Mouse (Mus musculus) right cerebral cortex, postnatal 25 days (tissue): ENCODE measurements around the gene Fgd1.

ENCODE experiments used
- DNase-seq: peaks from one replicate; pipeline ENCODE4 v3.0.0; 2022

Gene Fgd1

GRCm38 (mm10) chrX:151045850-151046249, at the start of gene Fgd1:
Gene Fgd1, plus strand, starts transcription at chrX:151046150.
- no peak for DNase-seq

GRCm38 (mm10) chrX:150996775-150997174, 49.2 kb upstream of the Fgd1 start:
- peak; percentile 16 for DNase-seq

DNA sequence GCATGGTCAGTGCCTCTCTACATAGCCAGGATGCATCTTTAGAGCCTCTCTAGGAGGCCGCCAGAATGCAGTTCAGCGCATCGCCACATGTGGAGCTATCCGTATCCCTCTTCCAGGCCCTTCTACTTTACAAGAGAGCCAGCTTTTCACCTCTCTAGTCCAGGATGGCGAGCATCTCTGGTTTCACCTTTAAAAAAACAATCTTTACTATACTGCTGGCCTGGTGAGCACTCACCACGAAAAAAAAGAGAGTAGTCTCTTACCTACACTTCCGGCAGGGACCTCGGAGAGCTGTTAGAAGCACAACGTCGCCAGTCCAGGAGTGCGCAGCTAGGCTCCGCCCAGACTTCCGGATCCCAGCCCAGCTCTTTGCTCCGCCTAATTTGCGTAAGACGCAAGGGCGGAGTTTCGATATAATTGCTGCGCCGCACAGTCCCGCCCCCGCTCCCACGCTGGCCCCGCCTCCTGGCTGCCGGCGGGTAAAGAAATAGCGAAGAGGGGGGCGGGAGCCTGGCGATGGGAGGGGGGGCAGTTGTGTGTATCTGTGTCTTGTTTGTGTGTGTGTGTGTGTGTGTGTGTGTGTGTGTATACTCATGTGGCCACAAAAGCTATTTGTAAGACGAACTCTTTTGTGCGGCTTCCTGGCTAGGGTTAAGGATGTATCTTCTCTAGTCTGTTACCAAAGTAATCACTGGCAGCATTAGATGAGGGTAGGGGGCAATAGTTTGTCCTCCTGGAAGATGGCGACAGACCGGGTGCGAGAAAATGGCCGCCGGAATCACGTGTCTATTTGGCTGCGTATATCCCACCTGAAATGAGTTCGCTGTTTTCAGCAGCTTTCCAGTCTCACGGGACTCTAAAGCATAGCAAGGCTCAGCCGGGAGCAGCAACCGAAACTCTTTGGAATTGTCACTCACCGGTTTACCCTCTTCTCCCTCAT, 28.7 kb upstream of the Fgd1 start, which contains the start of gene Gnl3l:
Gene Gnl3l, minus strand, starts transcription at position 385 of the 940 bp plus-strand sequence.
- DNase-seq, result peak; percentile 82

DNA sequence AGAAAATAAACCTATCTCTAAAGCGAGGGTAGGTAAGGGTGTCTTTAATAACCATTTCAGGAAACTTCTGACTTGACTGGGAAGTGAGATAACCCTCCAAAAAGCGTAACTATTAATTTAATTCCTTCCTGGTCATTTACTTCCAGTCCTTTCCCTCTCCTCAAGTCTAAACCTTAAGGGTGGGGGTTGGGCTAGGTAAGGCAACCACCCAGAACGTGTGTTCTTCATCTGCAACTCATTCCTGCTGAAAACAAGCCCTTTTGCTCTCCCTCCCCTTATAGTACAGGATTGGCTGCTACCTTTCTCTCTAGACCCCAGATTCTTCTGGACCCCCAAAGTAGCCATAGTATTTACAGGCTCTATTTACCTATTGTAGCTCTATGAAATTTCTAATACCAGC, 28.1 kb upstream of the Fgd1 start:
- DNase-seq, result no peak

GRCm38 (mm10) chrX:151018798-151019197, 27.2 kb upstream of the Fgd1 start:
- DNase-seq, result no peak

GRCm38 (mm10) chrX:151031400-151031799, 14.6 kb upstream of the Fgd1 start:
- no peak for DNase-seq

DNA sequence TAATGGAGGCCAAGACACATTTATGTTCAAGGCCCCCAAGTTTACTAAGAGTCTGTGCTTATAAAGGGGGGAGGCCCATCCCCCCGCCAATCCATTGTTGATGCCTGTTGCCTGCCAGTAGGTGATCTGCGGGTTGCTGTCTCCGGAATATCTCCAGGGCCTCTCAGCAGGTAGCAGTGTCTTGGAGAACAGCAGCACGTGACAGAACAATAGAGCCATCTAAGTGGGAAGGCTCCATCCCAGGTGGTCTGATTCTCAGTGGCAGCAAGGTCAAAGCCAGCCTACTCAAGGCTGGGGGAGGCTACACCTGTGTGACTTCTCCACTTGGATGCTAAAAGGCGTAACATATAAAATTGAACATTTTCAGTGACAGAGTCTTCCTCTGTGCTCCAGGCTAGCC, 4.7 kb upstream of the Fgd1 start:
- no peak for DNase-seq

- DNase-seq, result no peak
Measured at GRCm38 (mm10) chrX:151046321-151046720, 371 bp downstream of the Fgd1 start.

DNA sequence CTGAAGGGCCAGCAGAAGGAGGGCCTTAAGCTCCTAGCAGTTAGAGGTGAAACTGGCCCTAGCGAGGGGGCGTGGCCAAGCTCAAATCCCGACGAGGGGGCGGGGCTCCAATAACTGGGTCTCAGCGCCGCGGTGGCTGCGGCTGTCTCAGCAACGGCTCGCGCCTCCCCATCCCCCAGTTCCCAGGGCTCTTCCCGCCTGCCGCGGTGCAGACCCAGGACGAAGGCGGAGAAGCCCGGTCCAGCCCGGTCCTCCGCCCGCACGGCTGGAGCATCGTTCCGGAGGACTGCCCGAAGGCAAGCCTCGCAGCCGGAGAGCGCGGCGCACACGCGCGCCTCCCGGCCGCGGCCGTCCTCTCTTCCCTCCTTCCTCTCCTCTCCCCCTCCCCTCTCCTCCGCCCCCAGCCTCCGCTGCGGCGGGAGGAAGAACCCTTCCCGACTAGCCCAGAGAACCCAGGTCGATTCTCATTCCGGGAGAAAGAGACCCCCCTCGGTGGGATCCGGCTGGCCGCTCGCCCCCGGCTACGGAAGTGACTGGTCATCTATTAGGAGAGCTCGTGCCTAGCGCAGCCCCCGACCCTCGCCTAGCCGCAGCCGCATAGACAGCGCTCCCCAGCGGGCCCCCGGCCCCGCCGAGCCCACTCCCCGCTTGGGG, 954 bp downstream of the Fgd1 start:
- peak; percentile 78 for DNase-seq

DNA sequence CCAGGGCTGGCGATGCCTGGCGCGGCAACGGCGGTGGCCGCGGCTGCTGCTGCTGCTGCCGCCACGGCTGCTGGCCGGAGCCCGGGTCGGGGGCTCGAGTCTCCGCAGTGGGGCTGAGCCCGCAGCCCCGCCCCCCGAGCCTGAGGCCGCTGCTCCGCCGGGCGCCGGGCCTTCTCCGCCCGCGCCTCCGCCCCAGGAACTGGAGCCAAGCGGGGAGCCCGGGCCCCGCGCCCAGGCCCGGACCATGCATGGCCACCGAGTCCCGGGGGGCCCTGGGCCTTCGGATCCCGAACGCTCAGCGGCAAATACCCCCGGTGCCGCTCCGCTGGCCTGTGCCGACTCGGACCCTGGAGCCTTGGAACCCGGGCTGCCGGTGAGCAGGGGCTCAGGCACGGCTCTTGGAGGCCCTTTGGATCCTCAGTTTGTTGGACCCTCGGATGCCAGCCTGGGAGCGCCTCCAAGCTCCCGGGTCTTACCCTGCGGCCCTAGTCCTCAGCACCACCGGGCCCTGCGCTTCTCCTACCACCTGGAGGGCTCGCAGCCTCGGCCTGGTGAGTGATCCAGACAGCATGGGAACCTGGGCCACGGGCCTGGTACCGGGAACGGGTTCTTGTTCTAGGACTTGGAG, 1.6 kb downstream of the Fgd1 start:
- DNase-seq, result peak; percentile 45

GRCm38 (mm10) chrX:151049661-151050215, 3.8 kb downstream of the Fgd1 start:
- DNase-seq, result no peak

DNA sequence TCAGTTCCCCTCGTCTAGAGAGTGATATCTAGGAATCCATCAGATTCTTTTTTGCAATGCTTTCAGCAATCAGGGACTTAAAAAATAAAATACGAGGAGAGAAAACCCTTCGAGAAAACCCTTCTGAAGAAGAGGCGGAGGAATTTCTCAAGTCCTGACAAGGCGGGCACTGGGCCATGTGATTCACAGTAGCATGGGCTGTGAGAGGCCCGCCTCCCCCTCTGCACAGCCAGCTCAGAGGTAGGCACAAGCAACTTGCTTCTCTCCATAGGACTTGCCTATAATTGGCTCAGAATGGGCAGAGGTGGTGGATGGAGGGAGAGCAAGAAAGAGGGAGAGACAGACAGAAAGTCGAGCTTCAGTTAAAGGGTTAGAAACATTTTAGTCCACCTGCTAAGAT, 4.4 kb downstream of the Fgd1 start:
- peak; percentile 49 for DNase-seq

GRCm38 (mm10) chrX:151054489-151054888, 8.5 kb downstream of the Fgd1 start:
- no peak for DNase-seq

- DNase-seq, result no peak
Measured at GRCm38 (mm10) chrX:151055559-151055958, 9.6 kb downstream of the Fgd1 start.

DNA sequence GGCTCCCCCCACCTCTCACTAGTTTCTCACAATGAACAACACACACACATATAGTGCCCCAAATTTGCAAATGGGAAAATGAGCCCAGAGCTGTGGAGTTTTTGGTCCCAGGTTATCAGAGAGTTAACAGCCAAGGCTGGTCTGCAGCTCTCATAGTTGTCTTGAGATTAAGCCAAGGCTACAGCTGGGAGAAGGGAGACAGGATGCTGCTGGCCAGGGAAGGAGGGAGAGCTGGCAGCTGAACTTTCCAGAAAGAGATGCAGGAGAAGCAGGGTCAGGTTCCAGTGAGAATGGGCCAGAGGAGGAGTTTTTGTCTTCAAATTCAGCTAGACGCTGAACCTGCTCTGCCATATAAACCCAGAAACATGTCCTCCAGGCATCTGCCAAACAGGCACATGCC, 13.4 kb downstream of the Fgd1 start:
- no peak for DNase-seq

DNA sequence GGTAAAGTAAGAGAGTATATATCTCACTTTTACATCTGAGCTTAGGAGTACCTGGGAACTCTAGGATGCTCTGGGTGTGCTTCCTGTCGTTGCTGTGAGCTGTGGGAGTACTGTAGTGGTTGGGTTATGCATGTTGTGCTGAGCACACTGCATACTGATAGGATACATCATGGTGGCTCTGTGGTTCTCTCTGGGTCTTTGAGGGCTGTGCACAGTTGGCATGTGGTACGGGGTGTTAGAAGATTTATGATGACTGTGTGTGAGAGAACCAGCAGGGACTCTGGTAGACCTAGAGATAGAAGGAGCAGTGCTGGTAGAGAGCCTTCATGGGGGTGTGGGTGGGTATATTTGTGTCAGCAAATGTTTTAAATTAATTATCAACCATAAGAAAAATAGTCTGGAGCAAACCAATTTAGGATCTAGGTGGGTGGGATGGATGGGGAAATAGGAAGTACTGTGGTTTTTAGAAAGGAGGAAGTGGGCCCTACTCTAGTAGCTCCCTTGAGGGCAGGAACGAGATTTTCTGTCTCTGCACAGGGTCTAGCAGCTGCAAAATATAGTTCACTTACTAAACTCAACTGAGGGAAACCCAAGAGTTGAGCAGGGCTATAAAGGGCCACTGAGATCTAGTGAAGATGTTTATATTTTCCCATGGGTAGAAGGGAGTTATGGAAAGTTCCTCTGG, 15.8 kb downstream of the Fgd1 start:
- DNase-seq, result no peak

DNA sequence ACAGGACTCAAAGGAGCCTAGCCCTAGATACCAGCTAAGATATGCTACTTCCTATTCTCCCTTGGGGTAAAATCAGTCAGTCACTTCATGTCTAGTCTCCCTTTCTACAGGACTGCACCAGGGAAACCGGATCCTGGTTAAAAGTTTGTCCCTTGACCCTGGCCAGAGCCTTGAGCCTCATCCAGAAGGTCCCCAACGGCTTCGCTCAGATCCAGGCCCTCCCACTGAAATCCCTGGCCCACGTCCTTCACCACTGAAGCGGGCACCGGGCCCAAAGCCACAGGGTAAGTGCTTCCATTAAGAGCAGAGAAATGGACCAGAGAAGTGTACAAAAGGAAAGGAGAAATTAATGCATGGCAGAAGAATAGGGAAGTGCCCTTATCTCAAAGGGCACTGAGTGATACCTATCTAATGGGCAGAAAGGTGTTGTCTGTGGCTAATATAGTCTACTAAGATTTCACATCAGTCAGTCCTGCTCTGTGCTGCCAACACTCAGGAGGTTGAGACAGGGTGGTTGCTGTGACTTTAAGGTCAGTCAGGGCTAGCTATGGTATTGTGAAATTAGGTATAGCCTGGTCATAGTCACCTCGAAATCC, 20.2 kb downstream of the Fgd1 start:
- no peak for DNase-seq

DNA sequence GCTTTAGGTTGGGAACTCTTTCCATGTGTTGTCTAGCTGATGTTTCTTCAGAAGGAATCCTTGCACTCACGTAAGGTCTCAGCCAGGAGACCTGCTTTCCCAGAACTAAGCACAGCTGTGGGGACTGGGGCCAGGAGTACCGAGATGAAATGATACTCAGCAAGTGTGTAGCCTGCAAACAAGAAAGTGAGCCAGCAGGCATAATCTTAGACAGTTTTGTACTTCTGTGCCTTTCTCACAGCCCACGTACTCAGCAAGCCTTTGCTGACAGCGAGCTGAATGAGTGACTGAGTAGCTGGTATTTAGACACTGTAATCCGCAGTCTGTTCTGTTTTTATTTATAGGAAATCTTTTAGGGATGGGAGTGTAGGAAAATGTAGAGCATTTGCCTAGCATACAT, 21.9 kb downstream of the Fgd1 start:
- DNase-seq, result no peak

DNA sequence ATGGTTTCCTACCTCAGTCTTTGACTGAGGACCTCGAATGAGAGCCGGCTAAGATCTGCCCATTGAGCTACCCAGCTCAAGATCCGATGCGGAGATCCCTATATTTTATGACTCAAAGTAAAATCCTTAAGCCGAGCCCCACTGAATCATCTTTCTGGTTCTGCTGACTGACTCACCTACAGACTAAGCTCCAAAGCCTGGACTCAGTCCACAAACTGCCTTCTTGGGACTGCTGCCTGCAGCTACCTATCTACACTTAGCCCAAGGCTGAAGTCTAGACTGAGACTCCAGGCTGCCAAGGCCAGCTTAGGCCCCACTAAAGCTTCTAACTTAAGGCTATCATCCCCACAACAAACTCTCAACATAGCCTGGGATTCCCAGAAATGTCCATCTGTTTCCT, 30.1 kb downstream of the Fgd1 start:
- DNase-seq, result peak; percentile 14

DNA sequence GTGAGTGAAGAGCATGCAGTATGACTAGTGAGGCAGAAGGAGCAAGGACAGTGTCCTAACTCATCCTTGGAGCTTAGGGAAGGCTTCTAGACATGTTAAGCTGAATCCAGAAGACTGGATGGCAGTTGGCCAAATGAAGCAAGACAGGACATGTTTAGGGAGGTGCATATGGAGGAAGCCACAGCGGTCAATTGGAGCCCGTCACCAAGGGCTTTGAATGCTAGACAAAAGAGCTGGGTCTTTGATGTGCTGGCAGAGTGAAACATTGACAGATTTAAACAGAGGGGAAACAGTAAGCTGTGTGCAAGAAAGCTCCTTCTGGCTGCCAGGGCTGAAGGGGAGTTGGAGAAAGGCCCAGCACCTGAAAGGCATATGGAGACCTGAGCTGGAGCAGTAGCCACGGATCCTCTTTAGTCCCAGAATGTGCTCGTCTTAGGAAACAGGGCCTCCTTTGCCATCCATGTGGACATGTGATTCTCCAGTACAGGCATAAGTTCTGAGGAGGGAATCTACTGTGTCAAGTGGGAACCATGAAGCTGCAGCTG, 31.1 kb downstream of the Fgd1 start:
- no peak for DNase-seq

- no peak for DNase-seq
Measured at GRCm38 (mm10) chrX:151085599-151085998, 39.6 kb downstream of the Fgd1 start.

DNA sequence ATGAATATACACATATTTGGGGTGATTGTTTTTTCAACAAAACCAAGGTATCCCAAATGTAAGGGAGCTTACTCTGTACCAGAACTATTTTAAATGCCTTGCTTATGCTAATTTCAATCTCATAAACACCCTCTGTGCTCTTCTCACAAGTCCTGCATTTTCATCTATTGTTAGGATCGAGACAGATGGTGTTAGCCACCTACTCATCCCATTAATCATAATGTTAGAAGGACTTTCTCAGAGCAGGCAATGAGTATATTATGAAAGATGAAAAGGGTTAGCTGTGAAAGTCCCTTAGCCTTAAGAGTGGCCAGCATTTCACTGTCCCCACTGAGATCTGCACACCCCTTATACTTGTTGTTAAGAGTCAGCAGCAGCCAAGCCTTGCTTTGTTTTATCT, 41.5 kb downstream of the Fgd1 start:
- no peak for DNase-seq
